Mouse (Mus musculus): ENCODE measurements around the gene Tufm.
"Not testable (repeated sequence)": the region's sequence is repeated elsewhere in the genome, so short reads cannot be mapped to it uniquely, and the experiment has no call there.

The Tufm gene

GRCm38 (mm10) chr7:126465246-126466030, 21.7 kb upstream of the Tufm start:
- DNase-seq (ENCODE audit: extremely low read depth, low read depth, low spot score): no peak

- no peak for DNase-seq (ENCODE audit: extremely low read depth, low read depth, low spot score)
Measured at GRCm38 (mm10) chr7:126466116-126466515, 21.0 kb upstream of the Tufm start.

- no peak for DNase-seq (ENCODE audit: extremely low read depth, low read depth, low spot score)
Measured at GRCm38 (mm10) chr7:126466707-126467106, 20.5 kb upstream of the Tufm start.

- no peak for DNase-seq (ENCODE audit: extremely low read depth, low read depth, low spot score)
Measured at GRCm38 (mm10) chr7:126467271-126467670, 19.9 kb upstream of the Tufm start.

GRCm38 (mm10) chr7:126467834-126468627, 19.1 kb upstream of the Tufm start:
- no peak for DNase-seq (ENCODE audit: extremely low read depth, low read depth, low spot score)

- no peak for DNase-seq (ENCODE audit: extremely low read depth, low read depth, low spot score)
Measured at GRCm38 (mm10) chr7:126470077-126470476, 17.1 kb upstream of the Tufm start.

- no peak for DNase-seq (ENCODE audit: extremely low read depth, low read depth, low spot score)
Measured at GRCm38 (mm10) chr7:126471361-126471760, 15.8 kb upstream of the Tufm start.

GRCm38 (mm10) chr7:126471853-126472252, 15.3 kb upstream of the Tufm start:
- no peak for DNase-seq (ENCODE audit: extremely low read depth, low read depth, low spot score)

- no peak for DNase-seq (ENCODE audit: extremely low read depth, low read depth, low spot score)
Measured at GRCm38 (mm10) chr7:126472306-126472705, 14.9 kb upstream of the Tufm start.

- no peak for DNase-seq (ENCODE audit: extremely low read depth, low read depth, low spot score)
Measured at GRCm38 (mm10) chr7:126472713-126473112, 14.4 kb upstream of the Tufm start.

GRCm38 (mm10) chr7:126473470-126474086, 13.6 kb upstream of the Tufm start:
- no peak for DNase-seq (ENCODE audit: extremely low read depth, low read depth, low spot score)

GRCm38 (mm10) chr7:126474486-126474955, 12.6 kb upstream of the Tufm start:
- DNase-seq (ENCODE audit: extremely low read depth, low read depth, low spot score): no peak

GRCm38 (mm10) chr7:126474993-126475581, 12.1 kb upstream of the Tufm start, which contains the start of gene Sh2b1:
TSS of gene Sh2b1 (minus strand) at chr7:126475424.
- peak; percentile 23 for DNase-seq (ENCODE audit: extremely low read depth, low read depth, low spot score)

GRCm38 (mm10) chr7:126481699-126482098, 5.5 kb upstream of the Tufm start:
- no peak for DNase-seq (ENCODE audit: extremely low read depth, low read depth, low spot score)

GRCm38 (mm10) chr7:126482392-126482871, 4.7 kb upstream of the Tufm start:
- DNase-seq (ENCODE audit: extremely low read depth, low read depth, low spot score): no peak

- DNase-seq (ENCODE audit: extremely low read depth, low read depth, low spot score): not testable (repeated sequence)
Measured at GRCm38 (mm10) chr7:126487617-126488385, 640 bp downstream of the Tufm start.

GRCm38 (mm10) chr7:126491005-126491404, 3.8 kb downstream of the Tufm start:
- no peak for DNase-seq (ENCODE audit: extremely low read depth, low read depth, low spot score)

- no peak for DNase-seq (ENCODE audit: extremely low read depth, low read depth, low spot score)
Measured at GRCm38 (mm10) chr7:126491973-126492372, 4.8 kb downstream of the Tufm start.

GRCm38 (mm10) chr7:126494120-126494519, 7.0 kb downstream of the Tufm start:
- DNase-seq (ENCODE audit: extremely low read depth, low read depth, low spot score): no peak

GRCm38 (mm10) chr7:126496475-126496874, 9.3 kb downstream of the Tufm start:
- no peak for DNase-seq (ENCODE audit: extremely low read depth, low read depth, low spot score)

Measured in fat pad, adult 2 months (tissue).